Comparison of ENCODE assay signal across 44 mouse cellular contexts in genomic region chr16:43641230-43641629, GRCm38 (mm10). TPM values are rescaled to one million over a fixed set of nuclear protein-coding genes. Genes with fewer than 3 reads are reported as not detected.
"Had no signal": no experiment of that assay in that cellular context is flagged by ENCODE, and none has a peak within 500 bp of the region (broad histone marks: within the 10 kb centered on the region; RNA-seq: fewer than 3 reads in every experiment).

No protein-coding gene starts in this region.

- H3K27ac ChIP-seq: limb, embryonic 10.5 days; limb, embryonic 12.5 days; limb, embryonic 13.5 days; limb, embryonic 15.5 days; liver, embryonic 12.5 days; liver, embryonic 13.5 days; liver, embryonic 14.5 days; liver, embryonic 15.5 days; lung, embryonic 15.5 days; macrophage; midbrain, embryonic 10.5 days; midbrain, embryonic 12.5 days; midbrain, embryonic 13.5 days; midbrain, embryonic 15.5 days; neural tube, embryonic 12.5 days; neural tube, embryonic 13.5 days had no signal

- H3K9ac ChIP-seq: limb, embryonic 12.5 days; limb, embryonic 13.5 days; limb, embryonic 15.5 days; liver, embryonic 12.5 days; liver, embryonic 13.5 days; liver, embryonic 14.5 days; liver, embryonic 15.5 days; liver, postnatal 0 days; lung, embryonic 14.5 days; lung, embryonic 15.5 days; midbrain, embryonic 12.5 days; midbrain, embryonic 13.5 days; midbrain, embryonic 15.5 days; neural tube, embryonic 12.5 days; neural tube, embryonic 13.5 days had no signal

- ATAC-seq: liver, embryonic 12.5 days; liver, postnatal 0 days; lung, postnatal 0 days; midbrain, embryonic 13.5 days; midbrain, embryonic 15.5 days; midbrain, embryonic 16.5 days had no signal

- H3K36me3 ChIP-seq: limb, embryonic 10.5 days; limb, embryonic 12.5 days; limb, embryonic 13.5 days; limb, embryonic 15.5 days; liver, embryonic 12.5 days; liver, embryonic 13.5 days; liver, embryonic 15.5 days; lung, embryonic 15.5 days; midbrain, embryonic 10.5 days; midbrain, embryonic 15.5 days had no signal

- DNase-seq: left cerebral cortex, postnatal 4 days; liver; liver, embryonic 13.5 days; liver, postnatal 0 days; lung, adult 18-20 months; lung, adult 2 months; lung, embryonic 14.5 days; lung, postnatal 10 days; lung, postnatal 14 days; lung, postnatal 36 days; lung, postnatal 4 days; midbrain, embryonic 14.5 days had no signal

- H3K27me3 ChIP-seq: limb, embryonic 12.5 days; limb, embryonic 13.5 days; limb, embryonic 15.5 days; liver, embryonic 12.5 days; liver, embryonic 13.5 days; liver, embryonic 15.5 days; lung, embryonic 15.5 days; megakaryocyte, embryonic 14.5 days; midbrain, embryonic 12.5 days; midbrain, embryonic 13.5 days; midbrain, embryonic 15.5 days; neural tube, embryonic 12.5 days; neural tube, embryonic 13.5 days had no signal

- H3K9me3 ChIP-seq: limb, embryonic 10.5 days; limb, embryonic 12.5 days; limb, embryonic 13.5 days; limb, embryonic 15.5 days; liver, embryonic 12.5 days; liver, embryonic 13.5 days; liver, embryonic 15.5 days; lung, embryonic 15.5 days; megakaryocyte, embryonic 14.5 days; midbrain, embryonic 10.5 days; midbrain, embryonic 12.5 days; midbrain, embryonic 13.5 days; midbrain, embryonic 15.5 days; neural tube, embryonic 12.5 days; neural tube, embryonic 13.5 days had no signal

- H3K4me1 ChIP-seq: liver, embryonic 12.5 days; liver, embryonic 13.5 days; liver, embryonic 15.5 days; megakaryocyte, embryonic 14.5 days; midbrain, embryonic 10.5 days; midbrain, embryonic 12.5 days; midbrain, embryonic 13.5 days; midbrain, embryonic 15.5 days; neural tube, embryonic 12.5 days; neural tube, embryonic 13.5 days had no signal

- H3K4me2 ChIP-seq: limb, embryonic 12.5 days; limb, embryonic 13.5 days; limb, embryonic 15.5 days; liver, embryonic 11.5 days; liver, embryonic 12.5 days; liver, embryonic 13.5 days; liver, embryonic 15.5 days; lung, embryonic 14.5 days; lung, embryonic 15.5 days; midbrain, embryonic 12.5 days; midbrain, embryonic 13.5 days; midbrain, embryonic 15.5 days; neural tube, embryonic 12.5 days; neural tube, embryonic 13.5 days had no signal

- H3K4me3 ChIP-seq: limb, embryonic 10.5 days; limb, embryonic 12.5 days; limb, embryonic 13.5 days; limb, embryonic 15.5 days; liver, embryonic 12.5 days; liver, embryonic 13.5 days; liver, embryonic 15.5 days; lung, embryonic 15.5 days; megakaryocyte, embryonic 14.5 days; midbrain, embryonic 10.5 days; midbrain, embryonic 12.5 days; midbrain, embryonic 13.5 days; midbrain, embryonic 15.5 days; myocyte; neural tube, embryonic 12.5 days; neural tube, embryonic 13.5 days had no signal

RNA-seq across cellular contexts. Expression of gene Tigit, which starts 22.7 kb away (rescaled TPM):
- total RNA-seq: left cerebral cortex, adult 8-10 months; left cerebral cortex, postnatal 10 days; left cerebral cortex, postnatal 14 days; left cerebral cortex, postnatal 36 days; left cerebral cortex, postnatal 4 days; liver, adult 2 months; megakaryocyte progenitor cell, adult 5-6 weeks; megakaryocyte-erythroid progenitor cell, adult 5-6 weeks had no signal
- polyA plus RNA-seq: limb, embryonic 10.5 days; limb, embryonic 11.5 days; limb, embryonic 12.5 days; limb, embryonic 13.5 days; limb, embryonic 14.5 days; limb, embryonic 15.5 days; liver, embryonic 11.5 days; liver, embryonic 12.5 days; liver, embryonic 13.5 days; liver, embryonic 14.5 days; liver, embryonic 15.5 days; liver, embryonic 16.5 days; lung, embryonic 14.5 days; lung, embryonic 16.5 days; lung, postnatal 0 days; macrophage; midbrain, embryonic 10.5 days; midbrain, embryonic 13.5 days; midbrain, embryonic 14.5 days; midbrain, embryonic 15.5 days; midbrain, embryonic 16.5 days; neural tube, embryonic 11.5 days; neural tube, embryonic 12.5 days; neural tube, embryonic 13.5 days had no signal
